In genomic region chr9:62345633-62346387, GRCm38 (mm10) we compare ENCODE assay signal across 8 mouse cellular contexts. TPM values are rescaled to one million over a fixed set of nuclear protein-coding genes. Genes with fewer than 3 reads are reported as not detected.
DNase-seq lines count a peak whose midpoint lies in the region; ATAC-seq and TF ChIP-seq lines count a peak whose summit lies in the region.

No protein-coding gene starts in this region.

- peak overlapping the region; percentile 99 for H3K9ac ChIP-seq in liver, adult 2 months (ENCODE audit: low read depth, low read length)
- H3K9ac ChIP-seq in forebrain, embryonic 11.5 days (ENCODE audit: low read length): peak overlapping the region; percentile 98; the same call in 1 of the 2 replicates
- peak overlapping the region; percentile 99 for H3K9ac ChIP-seq in kidney, embryonic 16.5 days (replicated peaks; ENCODE audit: low read length)

- H3K27me3 ChIP-seq in liver, adult 2 months (ENCODE audit: control insufficient read depth, insufficient read depth, low read length): no peaks in the 10 kb centered on the region
- no peaks in the 10 kb centered on the region for H3K27me3 ChIP-seq in forebrain, embryonic 11.5 days (ENCODE audit: control insufficient read depth, insufficient read depth, low read length)
- no peaks in the 10 kb centered on the region for H3K27me3 ChIP-seq in kidney, embryonic 16.5 days (ENCODE audit: insufficient read depth, low read length)
- no peaks in the 10 kb centered on the region for H3K27me3 ChIP-seq in thymus, adult 2 months (ENCODE audit: control insufficient read depth, insufficient read depth, low read length)

- TF ChIP-seq POLR2A in liver, adult 2 months (IDR thresholded peaks at IDR 0.05; ENCODE audit: extremely low read depth, insufficient read depth, low read length): no peak
- TF ChIP-seq POLR2A in olfactory bulb, adult 2 months (IDR thresholded peaks at IDR 0.05; ENCODE audit: insufficient read depth, low read depth, low read length): no peak
- TF ChIP-seq POLR2A in thymus, adult 2 months (IDR thresholded peaks at IDR 0.05; ENCODE audit: control insufficient read depth, extremely low read depth, insufficient read depth, low read length, poor library complexity): no peak

- peaks cover 52% of the 10 kb centered on the region; the same call in 1 of the 2 replicates for H3K79me2 ChIP-seq in liver, adult 2 months (ENCODE audit: control insufficient read depth, insufficient read depth, low read length)

- peak; percentile 48 for DNase-seq in liver, adult 2 months (ENCODE audit: extremely low read depth, low read depth, low spot score)
- no peak for DNase-seq in liver
- DNase-seq in forebrain, embryonic 11.5 days (ENCODE audit: low spot score): no peak
- DNase-seq in frontal cortex, adult 2 months (ENCODE audit: extremely low spot score in 1 of 2, low spot score in 1 of 2): no peak
- DNase-seq in thymus, adult 2 months: no peak
- no peak for DNase-seq in thymus, adult 18-20 months

- no peaks in the 10 kb centered on the region for H3K36me3 ChIP-seq in liver, adult 2 months (ENCODE audit: control insufficient read depth, insufficient read depth, low read length)
- no peaks in the 10 kb centered on the region for H3K36me3 ChIP-seq in forebrain, embryonic 11.5 days (ENCODE audit: control insufficient read depth, insufficient read depth, low read length)
- H3K36me3 ChIP-seq in kidney, embryonic 16.5 days (ENCODE audit: insufficient read depth, low read length): no peaks in the 10 kb centered on the region
- H3K36me3 ChIP-seq in thymus, adult 2 months (ENCODE audit: control insufficient read depth, insufficient read depth, low read length): no peaks in the 10 kb centered on the region

- H3K4me2 ChIP-seq in forebrain, embryonic 11.5 days (ENCODE audit: low read depth, low read length, severe bottlenecking): peak overlapping the region; percentile 89; the same call in 1 of the 2 replicates
- H3K4me2 ChIP-seq in kidney, embryonic 16.5 days (replicated peaks; ENCODE audit: low read depth, low read length): peak overlapping the region; percentile 76

- H3K4me3 ChIP-seq in liver, adult 2 months (ENCODE audit: insufficient read depth, low read depth, low read length): peak overlapping the region; percentile 94
- peak overlapping the region; percentile 89; the same call in 1 of the 2 replicates for H3K4me3 ChIP-seq in forebrain, embryonic 11.5 days (ENCODE audit: low read depth, low read length)
- H3K4me3 ChIP-seq in kidney, embryonic 16.5 days (ENCODE audit: low read length): peak overlapping the region; percentile 68
- H3K4me3 ChIP-seq in olfactory bulb, adult 2 months (ENCODE audit: insufficient read depth, low read depth, low read length): peak overlapping the region; percentile 19; the same call in 1 of the 2 replicates
- no peak overlapping the region for H3K4me3 ChIP-seq in thymus, adult 2 months (ENCODE audit: control insufficient read depth, insufficient read depth, low read length)

- ATAC-seq in forebrain, embryonic 11.5 days (replicated peaks; ENCODE audit: low FRiP score): no peak
- ATAC-seq in kidney, embryonic 16.5 days (ENCODE audit: low FRiP score, low TSS enrichment): no peak

- H3K9me3 ChIP-seq in forebrain, embryonic 11.5 days (ENCODE audit: control insufficient read depth, low read length): no peaks in the 10 kb centered on the region
- no peaks in the 10 kb centered on the region for H3K9me3 ChIP-seq in kidney, embryonic 16.5 days (ENCODE audit: low read length)

- H3K4me1 ChIP-seq in liver, adult 2 months (ENCODE audit: control insufficient read depth, insufficient read depth, low read length): peaks cover 31% of the 10 kb centered on the region
- peaks cover 29% of the 10 kb centered on the region for H3K4me1 ChIP-seq in forebrain, embryonic 11.5 days (replicated peaks; ENCODE audit: control insufficient read depth, insufficient read depth, low read length)
- peaks cover 45% of the 10 kb centered on the region for H3K4me1 ChIP-seq in kidney, embryonic 16.5 days (ENCODE audit: insufficient read depth, low read length)
- peaks cover 32% of the 10 kb centered on the region for H3K4me1 ChIP-seq in olfactory bulb, adult 2 months (ENCODE audit: control insufficient read depth, insufficient read depth, low read length)
- peaks cover 34% of the 10 kb centered on the region for H3K4me1 ChIP-seq in thymus, adult 2 months (replicated peaks; ENCODE audit: control insufficient read depth, insufficient read depth, low read length)

- WGBS in liver, adult 2 months: 14% methylated on average over 9 of the region's 9 CpGs
- WGBS in forebrain, embryonic 11.5 days: 62% methylated on average over 9 of the region's 9 CpGs
- 37% methylated on average over 9 of the region's 9 CpGs for WGBS in kidney, embryonic 16.5 days
- 16% methylated on average over 9 of the region's 9 CpGs for WGBS in olfactory bulb, adult 2 months
- WGBS in thymus, adult 2 months: 82% methylated on average over 9 of the region's 9 CpGs

- TF ChIP-seq CTCF in liver, adult 2 months (IDR thresholded peaks at IDR 0.05; ENCODE audit: low read depth, low read length): no peak
- no peak for TF ChIP-seq CTCF in olfactory bulb, adult 2 months (IDR thresholded peaks at IDR 0.05; ENCODE audit: insufficient read depth, low read depth, low read length)
- no peak for TF ChIP-seq CTCF in thymus, adult 2 months (IDR thresholded peaks at IDR 0.05; ENCODE audit: borderline replicate concordance, control insufficient read depth, extremely low read depth, insufficient read depth, low read length, poor library complexity)

- peak overlapping the region; percentile 98 for H3K27ac ChIP-seq in liver, adult 2 months (replicated peaks; ENCODE audit: insufficient read depth, low read depth, low read length)
- H3K27ac ChIP-seq in forebrain, embryonic 11.5 days (ENCODE audit: low read depth, low read length): 0 out of 2 replicates have a peak overlapping the region, but pooled peaks have one; percentile 18
- H3K27ac ChIP-seq in kidney, embryonic 16.5 days (ENCODE audit: low read length): peak overlapping the region; percentile 100
- peak overlapping the region; percentile 40; the same call in 1 of the 2 replicates for H3K27ac ChIP-seq in olfactory bulb, adult 2 months (ENCODE audit: insufficient read depth, low read depth, low read length)
- no peak overlapping the region for H3K27ac ChIP-seq in thymus, adult 2 months (ENCODE audit: control insufficient read depth, insufficient read depth, low read length)

RNA-seq across cellular contexts. Expression of gene Anp32a, which starts 4.7 kb away (rescaled TPM):
- total RNA-seq in liver, adult 2 months (2014; rRNA removed): 78.8 and 96.2 TPM in 2 replicates
- polyA plus RNA-seq in liver, adult 2 months (2012; rRNA removed): 27.3 and 32.2 TPM in 2 replicates
- polyA plus RNA-seq in forebrain, embryonic 11.5 days (2014; fragmentation: Nextera tagmentation; extraction: Ambion mirVana): 145 and 184 TPM in 2 replicates
- 196 and 238 TPM in 2 replicates for polyA plus RNA-seq in kidney, embryonic 16.5 days (2015; fragmentation: Nextera tagmentation; extraction: Ambion mirVana)
- polyA plus RNA-seq in olfactory bulb, adult 2 months (2012; ENCODE audit: insufficient read depth, insufficient read length, low replicate concordance, missing spikeins): 1,184 TPM in 1 of 2 replicates, not detected in the other
- 608 and 638 TPM in 2 replicates for polyA plus RNA-seq in frontal cortex, adult 2 months (2012; rRNA removed)
- 37.4 and 38.0 TPM in 2 replicates for polyA plus RNA-seq in thymus, adult 2 months (2012; rRNA removed)
